Mouse (Mus musculus) urinary bladder, adult 2 months (tissue): ENCODE data around the gene Slc6a6. TPM values are rescaled to one million over a fixed set of nuclear protein-coding genes. Genes with fewer than 3 reads are reported as not detected.

Experiments used
- DNase-seq: peaks from one replicate; pipeline ENCODE4 v3.0.0; 2022; ENCODE audit warnings: low spot score
- polyA plus RNA-seq: library from polyadenylated mRNA; depleted of rRNA; stranded (reverse); fragments of >200 nt; gene quantifications from 2 replicates; pipeline ENCODE4 v1.2.3, GENCODE M21; 2012

Slc6a6 gene
- polyA plus RNA-seq, 1 experiment: 55.0 TPM

DNA sequence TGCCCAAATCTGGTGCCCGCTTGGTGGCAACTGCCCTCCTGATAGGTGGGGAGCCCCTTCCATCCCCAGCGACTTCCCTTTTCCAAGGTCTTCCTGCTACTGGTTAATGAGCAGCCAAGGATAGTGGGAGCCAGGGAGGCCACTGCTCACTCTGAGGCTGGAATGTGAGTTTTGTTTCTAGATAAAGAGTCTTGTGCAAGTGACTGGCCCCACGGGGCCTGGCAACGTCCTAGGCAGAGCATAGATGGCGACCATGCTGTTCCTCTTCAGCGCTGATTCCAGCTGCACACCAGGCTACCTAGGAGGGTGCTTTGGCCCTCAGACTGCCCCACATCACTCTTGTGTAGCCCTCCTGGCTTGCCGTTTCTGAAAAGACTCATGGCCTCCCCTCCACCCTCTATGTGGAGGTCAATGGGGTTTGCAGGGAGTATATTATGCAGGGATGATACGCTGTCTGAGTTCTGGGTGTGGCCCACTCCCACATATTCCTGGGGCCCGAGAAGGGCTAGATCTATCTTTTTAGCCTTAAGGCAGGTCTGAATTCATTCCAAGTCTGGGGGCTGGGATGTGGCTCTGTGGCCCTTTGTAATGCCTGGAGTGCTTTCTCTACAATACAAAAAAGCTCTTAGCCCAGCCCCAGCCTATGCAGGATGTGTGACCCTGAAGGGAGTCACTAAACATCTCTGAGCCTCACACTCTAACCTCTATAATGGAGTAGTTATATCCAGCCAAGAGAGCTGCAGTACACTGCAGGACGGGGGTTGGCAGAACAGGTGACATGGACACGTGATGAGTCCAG lies 17.2 kb downstream of the Slc6a6 start:
- no peak for DNase-seq

DNA sequence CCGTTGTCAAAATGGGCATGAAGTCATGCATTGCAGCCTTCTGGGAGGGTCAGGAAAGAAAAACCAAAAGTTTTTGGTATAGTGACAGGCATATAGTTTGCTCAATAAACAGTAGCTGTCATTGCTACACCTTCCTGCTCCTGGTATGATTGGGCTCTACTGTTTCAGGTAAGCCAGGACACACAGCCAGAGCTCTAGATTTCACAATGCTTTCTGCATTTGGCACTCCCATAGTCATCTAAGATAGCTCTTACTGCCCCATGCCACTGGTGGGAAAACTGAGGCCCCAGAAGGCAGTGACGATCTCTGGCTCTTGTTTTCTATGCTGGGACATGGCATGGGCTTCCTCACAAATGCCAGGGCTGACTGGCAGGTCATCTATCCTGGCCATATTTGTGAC lies 19.6 kb downstream of the Slc6a6 start:
- no peak for DNase-seq

DNA sequence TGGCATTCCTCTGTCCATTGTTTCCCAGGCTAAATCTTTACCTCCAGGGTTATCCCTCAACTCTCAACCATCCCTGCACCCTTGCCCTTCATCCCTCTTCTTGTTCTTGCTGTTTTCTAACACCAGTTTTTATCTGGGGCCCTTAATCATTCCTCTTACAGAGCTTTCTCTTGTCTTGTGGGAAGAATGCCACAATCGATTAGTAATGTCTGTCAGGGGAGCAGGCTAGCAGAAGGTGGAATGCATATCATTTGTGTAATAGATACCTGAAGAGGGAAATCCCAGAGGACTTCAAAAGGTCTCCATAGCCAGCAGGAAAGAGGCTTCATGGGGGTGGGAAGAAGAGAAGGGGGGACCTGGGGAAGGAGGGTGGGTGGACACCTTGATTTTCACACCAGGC lies 20.6 kb downstream of the Slc6a6 start:
- DNase-seq: no peak

DNA sequence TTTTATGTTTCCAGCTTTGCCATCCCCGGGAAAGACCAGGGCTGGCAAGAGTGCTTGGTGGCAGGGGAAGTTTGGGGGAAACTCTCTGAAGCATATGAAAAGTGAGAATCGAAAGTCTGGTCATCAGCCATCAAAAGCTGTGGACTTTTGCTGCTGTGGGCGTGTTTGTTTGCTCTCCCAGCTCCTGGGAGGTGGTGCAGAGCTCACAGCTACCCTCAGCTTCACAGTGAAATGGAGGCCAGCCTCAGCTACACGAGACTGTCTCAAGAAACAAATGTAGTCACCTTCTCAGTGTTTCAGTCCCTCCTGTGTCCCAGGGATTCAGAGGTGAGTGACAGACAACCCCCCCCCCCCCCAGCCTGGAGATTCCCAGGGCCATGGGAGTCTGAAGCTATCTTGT lies 21.8 kb downstream of the Slc6a6 start:
- no peak for DNase-seq

DNA sequence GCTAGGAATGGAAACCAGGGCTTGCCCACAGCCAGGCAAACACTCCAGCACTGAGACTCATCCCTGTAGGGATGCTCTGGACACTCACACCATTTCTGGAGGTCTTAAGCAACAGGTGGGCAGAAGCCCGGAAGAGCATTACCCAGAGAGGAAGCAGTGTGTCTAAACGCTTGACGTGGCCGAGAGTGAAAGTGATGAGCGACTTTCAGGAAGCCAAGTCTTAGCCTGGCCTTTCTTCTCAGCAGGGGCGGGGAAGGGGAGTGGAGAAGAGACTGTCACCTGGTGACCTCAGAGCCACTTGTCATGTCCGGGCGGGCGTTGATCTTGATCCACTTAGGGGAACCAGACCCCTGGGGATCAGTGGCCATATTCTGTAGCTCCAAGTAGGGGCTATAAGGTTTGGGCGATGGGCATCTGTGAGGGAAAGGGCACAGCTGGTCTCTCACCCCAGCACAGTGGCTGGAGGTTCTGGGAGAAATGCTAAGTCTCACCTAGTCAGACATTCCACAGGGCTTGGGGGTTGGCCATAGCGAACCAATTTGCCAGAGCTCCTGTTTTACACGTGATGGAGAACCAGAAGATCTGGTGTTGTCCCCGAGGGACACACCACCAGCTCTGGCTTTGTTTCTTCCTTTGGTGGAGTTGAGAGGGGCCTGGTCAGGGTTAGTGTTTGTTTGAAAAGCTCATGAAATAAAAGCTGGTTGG lies 22.4 kb downstream of the Slc6a6 start:
- no peak for DNase-seq

DNA sequence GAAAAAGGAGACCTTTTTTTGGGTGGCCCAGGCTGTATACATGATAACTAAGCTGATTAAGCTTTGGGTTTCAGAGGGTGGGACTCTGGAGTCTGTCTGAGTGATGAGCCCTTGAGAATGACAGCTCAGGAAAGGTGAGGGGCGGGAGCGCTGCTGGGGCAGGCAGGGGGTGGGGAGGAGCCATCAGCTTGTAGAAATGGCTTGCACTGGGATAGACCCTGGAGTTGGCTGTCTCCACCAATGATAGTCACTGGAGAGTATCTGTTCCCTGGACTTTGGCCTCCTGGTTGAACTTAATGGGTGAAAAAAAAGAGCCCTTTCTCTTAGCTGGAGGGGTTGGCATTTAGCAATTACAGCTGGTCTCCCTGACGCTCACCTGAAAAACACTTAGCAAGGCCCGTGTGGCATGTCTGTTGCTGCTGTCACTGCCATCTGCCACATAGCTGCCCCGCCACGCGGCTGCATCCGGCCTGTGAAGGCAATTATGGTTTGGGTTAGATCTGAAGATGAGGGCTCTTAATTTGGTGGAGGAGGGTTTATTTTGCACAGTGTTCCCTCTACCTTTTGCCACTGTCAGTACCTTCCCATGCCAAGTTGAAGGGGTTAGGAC lies 23.5 kb downstream of the Slc6a6 start:
- DNase-seq: no peak

DNA sequence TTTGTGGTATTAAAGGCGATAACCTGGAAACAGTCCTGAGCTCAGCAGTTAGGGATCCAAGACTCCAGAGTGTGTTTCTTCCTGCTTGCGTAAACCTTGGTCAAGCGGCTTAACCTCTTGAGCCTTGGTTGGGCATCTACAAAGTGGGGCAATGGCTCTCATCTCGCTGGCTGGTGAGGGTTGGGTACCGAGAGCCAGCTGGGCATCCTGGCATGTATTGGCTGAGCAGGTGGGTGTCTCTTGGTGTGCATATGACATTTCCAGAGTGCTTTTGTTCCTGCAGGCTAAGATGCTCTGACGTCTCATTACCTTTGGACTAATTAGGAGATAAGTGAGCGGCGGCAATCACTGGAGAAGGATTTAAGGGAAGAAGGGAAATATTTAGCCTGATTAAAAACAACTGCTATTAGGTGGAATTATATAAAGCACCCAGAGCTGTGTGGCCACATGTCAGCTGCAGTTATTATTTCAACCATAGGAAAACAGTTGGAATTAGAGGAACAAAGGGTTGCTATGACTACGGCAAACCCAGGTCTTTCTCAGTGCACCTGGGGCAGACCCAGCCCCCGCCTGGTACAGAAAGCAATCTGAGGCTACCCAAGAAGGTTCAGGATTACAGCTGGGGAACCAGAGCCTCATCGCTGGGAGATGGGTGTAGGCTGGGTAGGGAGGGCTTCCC lies 24.2 kb downstream of the Slc6a6 start:
- no peak for DNase-seq

DNA sequence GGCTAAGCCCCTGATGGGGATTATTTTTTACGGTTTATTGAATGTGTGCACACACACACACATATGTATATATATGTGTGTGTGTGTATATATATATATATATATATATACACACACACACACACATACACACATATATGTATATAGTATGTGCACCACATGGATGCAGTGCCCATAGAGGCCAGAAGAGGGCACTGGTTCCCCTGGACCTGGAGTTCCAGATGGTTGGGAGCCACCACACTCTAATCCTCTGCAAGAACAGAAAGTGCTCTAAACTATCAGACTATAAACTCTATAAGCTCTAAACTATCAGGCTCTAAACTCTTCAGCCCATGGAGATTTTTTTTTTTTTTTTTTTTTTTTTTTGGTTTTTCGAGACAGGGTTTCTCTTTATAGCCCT lies 25.1 kb downstream of the Slc6a6 start:
- DNase-seq: no peak

DNA sequence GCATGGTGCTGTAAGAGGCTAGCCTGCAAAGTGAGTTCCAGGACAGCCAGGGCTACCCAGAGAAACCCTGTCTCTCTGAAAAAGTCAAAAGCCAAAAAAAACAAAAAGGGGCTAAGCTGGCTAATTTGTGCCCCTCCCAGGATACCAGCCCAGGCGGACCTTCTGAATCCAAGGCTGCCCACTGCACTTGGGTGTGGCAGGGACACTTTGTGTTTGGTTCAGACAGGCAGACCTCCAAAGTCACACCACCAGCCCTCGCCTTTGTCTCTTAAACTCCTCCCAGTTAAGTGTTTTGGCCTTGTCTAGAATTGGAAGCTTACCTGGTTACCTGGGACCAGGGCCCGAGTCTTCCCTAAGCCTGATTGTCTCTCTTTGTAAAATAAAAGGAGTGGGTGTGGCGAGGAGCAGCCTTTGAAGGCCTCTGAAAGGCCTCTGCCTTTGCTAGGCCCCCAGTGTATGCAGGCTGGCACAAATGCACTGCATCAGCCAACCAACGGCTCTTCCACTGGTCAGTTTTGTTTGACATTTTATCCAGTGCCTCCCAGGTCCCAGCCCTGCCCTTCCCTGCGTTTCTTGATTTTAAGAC lies 26.6 kb downstream of the Slc6a6 start:
- DNase-seq: no peak

DNA sequence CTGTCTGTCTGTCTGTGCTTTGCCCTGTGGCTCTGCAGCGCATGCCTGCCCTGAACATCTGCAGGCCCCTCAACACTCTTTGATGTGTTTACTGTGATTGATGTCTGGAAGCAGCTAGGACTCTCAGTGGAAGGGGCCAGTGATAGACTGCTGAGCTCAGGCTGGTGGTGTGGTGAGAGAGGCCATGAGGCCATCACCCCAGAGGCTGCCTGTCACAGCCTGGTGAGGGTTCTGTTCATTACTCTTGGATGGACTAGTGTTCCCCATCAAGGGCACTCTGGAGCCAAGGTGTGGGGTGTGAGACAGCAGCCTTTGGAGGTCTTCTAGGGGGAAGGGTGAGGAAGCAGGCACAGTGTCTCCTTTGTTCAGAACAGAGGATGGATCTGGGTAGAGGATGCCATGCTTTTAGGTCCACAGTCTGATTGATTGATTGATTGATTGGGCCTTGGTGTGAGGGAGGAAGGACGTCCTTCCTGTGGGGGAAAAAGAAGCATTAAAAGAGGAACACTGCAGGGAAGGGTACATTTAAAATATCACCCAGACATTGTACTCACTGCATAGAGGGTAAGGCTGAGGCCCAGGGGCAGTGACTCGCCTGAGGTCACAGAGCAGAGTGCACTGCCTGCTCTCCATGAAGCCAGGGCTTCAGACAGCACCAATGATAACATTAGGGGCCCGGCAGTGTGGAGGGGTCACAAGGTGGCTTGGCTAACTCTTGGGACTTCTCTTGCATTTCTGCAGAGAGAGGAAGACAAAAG lies 28.4 kb downstream of the Slc6a6 start:
- no peak for DNase-seq

DNA sequence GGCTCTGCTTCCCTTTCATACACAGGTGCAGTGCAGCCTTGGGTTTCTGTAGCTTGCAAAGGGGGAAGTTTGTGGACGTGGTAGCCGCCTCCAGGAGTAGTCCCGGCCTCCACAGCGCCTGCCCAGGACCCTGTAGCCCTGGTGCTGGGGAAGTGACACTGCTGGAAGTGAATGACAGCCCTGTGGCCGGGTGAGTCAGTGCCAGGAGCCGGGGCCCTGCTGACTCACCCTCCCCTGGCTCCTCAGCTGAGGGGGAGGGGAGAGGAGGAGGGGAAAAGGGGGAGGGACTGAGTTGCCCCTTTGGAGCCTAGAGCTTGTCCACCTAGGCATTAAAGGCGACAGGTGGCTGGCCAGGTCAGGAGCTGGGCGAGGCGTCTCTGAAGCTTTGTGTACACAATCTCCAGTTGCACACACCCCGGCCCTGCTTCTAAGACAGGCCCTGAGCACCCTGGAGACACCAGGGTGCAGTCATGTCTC lies 29.0 kb downstream of the Slc6a6 start:
- DNase-seq: peak; percentile 60

DNA sequence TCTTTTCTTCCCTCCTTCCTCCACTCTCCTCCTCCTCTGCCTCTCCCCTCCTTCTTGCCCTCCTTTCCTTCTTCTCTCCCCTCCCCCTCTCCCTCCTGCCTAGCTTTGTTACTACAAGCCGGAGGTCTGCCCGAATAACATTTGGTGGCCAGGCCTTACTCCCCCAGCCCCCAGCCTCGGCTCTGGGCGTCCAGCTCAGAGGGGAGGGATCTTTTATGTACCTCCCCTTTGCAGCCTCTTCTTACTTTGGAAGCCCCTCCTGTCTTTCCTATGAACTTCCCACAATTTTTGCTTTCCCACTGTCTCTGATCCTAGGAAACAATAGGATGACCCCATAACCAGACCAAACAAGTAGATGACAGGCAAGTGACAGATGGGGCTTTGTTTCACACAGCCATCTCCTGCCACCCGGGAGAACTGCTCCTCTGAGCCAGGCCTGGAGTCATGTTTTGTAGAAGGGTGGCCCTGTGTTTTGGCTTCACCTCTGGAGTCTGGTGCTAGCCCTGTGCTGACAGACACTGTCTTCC lies 29.6 kb downstream of the Slc6a6 start:
- no peak for DNase-seq

DNA sequence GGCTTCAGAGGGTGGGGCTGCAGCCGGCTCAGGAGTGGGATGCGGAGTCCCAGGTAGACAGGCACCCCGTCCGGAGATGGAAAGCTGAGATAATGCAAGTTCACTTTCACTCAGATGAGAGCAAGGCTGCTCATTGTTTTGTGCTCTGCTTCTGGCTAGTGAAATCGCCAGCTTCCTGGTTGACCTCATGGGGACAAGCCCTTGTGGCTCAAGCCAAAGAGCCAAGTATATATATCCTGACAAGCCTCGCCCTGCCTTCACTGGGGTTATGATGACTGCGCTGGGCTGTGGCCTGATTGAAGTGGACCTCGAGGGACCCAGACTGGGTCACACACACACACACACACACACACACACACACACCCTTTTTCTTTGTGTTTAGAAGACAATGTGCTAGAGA lies 31.2 kb downstream of the Slc6a6 start:
- no peak for DNase-seq

DNA sequence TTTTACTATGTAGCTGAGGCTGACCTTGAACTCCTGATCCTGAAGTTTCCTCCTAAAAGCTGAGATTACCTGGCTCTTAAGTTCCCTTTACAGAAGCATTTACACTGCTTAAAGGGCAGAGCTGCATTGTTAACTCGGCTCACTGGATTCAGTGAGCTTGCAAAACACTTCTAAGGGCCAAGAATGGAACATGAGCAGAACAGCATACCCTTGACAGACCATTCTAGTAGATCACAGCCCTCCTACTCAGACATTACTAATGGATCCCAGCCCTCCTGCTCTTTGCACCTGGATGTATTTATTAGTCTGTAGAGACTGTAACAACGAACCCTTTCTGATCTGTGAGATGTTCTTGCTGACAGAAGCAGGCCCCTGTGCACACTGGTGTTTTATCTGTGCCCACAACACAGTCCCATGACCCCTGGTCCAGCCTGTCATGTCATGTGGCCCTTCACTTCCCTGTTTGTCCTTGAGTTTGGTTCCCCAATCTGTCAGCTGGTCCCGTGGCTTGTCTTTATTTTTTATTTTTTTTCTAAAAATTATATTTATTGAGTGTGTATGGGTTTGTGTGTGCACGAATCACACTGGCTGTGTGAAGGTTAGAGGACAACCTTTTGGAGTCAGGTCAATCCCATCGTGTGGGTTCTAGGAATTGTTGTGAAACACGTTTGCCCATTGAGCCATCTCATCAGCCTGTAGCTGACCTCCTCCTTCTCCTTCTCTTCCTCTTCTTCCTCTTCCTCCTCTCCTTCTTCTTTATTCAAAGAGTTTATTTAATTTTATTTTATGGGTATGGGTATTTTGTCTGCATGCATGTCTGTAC lies 32.3 kb downstream of the Slc6a6 start:
- DNase-seq: no peak

DNA sequence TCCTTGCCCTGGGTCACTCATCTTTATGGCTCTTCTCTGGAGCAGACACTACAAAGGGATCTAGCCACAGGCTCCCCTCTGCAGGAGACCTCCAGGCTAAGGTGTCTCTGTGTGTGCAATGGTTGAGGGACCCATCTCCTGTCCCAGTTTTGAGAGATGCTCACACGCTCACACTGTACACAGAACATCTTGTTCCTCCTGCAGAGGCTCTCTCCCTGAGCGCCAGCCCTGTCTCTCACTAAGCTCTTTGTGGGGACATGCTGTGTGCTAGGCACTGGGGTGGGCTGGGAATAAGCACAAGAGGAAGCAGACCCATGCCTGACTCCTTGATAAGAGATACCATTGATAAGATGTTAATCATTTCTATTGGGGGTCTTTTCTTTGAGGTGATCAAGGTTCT lies 34.2 kb downstream of the Slc6a6 start:
- DNase-seq: no peak

DNA sequence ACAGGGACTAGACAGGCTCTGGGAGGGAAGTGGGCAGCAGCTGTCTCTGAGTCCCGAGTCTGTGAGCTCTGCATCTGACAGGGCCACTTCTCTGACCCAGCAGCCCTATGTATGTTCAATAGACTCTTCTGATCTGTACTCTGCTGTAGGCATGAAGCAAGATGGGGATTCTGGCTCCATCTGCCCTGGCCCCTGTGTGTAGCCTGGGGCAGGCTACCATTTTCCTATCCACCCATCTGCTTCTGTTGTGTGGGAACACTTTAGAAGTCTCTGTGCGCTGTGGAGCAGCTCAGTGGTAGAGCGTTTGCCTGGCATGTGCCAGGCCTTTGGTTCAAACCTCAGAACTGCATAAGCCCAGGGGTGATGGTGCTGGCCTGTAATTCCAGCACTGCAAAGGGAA lies 34.8 kb downstream of the Slc6a6 start:
- no peak for DNase-seq

DNA sequence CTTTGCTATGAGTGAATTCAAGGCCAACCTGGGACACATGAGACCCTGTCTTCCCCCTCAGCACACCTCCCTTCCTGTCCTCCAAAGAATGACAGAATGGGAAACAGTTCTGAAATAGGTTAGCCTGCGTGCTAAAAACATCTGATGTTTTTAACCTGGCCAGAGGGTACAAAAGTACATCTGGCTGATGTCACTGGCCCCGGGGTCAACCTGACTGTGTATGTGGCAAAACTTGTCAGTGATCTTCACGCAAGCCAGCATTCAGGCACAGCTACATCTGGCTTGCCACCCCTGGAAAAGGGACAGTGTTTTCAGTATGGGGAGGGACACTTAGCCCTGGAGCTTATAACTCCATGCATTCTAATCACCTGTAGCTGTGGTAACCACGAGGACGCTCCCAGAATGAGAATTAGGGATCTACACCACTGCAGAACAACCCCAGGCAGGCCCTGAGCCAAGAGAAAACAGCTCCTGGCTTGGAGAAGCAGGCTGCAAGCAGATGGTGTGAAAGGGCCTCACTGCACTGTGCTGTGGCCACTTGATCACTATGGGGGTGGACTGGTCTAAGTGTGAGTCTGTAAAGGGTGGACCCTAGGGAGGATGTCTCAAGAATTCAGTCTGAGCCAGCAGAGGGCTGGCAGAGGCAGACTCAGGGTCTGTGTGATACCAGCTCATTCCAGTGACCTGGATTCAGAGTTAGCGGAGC lies 35.3 kb downstream of the Slc6a6 start:
- DNase-seq: no peak

DNA sequence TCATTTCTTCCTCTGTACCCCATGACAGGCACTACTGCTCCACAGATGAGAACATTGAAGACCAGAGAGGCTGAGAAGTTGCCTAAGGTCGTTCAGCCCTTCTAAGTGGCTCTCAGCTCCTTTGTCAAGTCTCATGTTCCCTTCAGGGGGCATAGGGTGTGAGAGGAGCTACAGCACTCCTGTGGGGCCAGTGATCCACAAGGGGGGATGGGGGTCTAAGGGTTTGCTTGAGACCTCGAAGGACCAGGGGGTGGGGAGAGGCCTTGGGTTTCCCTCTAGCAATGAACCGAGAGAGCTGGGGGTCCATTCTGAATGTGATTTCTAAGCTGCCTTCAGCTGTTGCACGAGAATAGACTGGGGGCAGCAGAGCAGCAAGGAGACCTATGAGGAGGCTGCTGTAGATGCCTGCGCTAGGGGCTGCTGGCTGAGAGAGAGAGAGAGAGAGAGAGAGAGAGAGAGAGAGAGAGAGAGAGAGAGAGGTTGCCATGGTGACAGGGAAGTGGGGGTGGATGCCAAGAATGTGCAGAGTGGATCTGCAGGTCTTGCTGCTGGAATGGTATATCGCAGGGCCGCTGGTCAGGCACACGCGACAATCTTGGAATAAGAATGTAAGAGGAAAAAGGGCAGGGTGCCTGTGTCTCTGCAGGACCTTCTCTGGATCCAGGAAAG lies 36.1 kb downstream of the Slc6a6 start:
- DNase-seq: no peak
